Mouse (Mus musculus): ENCODE results near the gene Smim11. TPM values are rescaled to one million over a fixed set of nuclear protein-coding genes. Genes with fewer than 3 reads are reported as not detected.
A peak's percentile ranks its signal among the peaks of the same experiment; 100 is the strongest.

Gene Smim11
- polyA plus RNA-seq, 1 experiment from 2014 or later: 112 TPM

- no peak overlapping the region for H3K27ac ChIP-seq
- H3K4me1 ChIP-seq: peaks cover 10% of the 10 kb centered on the region
- ATAC-seq (ENCODE audit: low FRiP score): no peak
- 80% methylated on average over 2 of the region's 2 CpGs for WGBS
- no peaks in the 10 kb centered on the region for H3K9me3 ChIP-seq (replicated peaks)
- no peak overlapping the region for H3K4me3 ChIP-seq
- no peaks in the 10 kb centered on the region for H3K27me3 ChIP-seq
- H3K4me2 ChIP-seq (replicated peaks): no peak overlapping the region
- H3K36me3 ChIP-seq: no peaks in the 10 kb centered on the region
- H3K9ac ChIP-seq: no peak overlapping the region
Observed at GRCm38 (mm10) chr16:92295328-92295727, 5.8 kb upstream of the Smim11 start.

- Histone ChIP-seq H3K4me2 (replicated peaks) (peak overlapping the region; percentile 87), H3K36me3 (0 out of 2 replicates have a peak, but pooled peaks cover 3% of the 10 kb centered on the region), H3K9me3 (replicated peaks) (no peaks in the 10 kb centered on the region), H3K4me3 (peak overlapping the region; percentile 60), H3K4me1 (peaks cover 21% of the 10 kb centered on the region), H3K9ac (peak overlapping the region; percentile 75), H3K27me3 (no peaks in the 10 kb centered on the region), H3K27ac (peak overlapping the region; percentile 37)
- peak; percentile 75 for ATAC-seq (ENCODE audit: low FRiP score)
- WGBS: 2% methylated on average over 12 of the region's 12 CpGs
Observed at GRCm38 (mm10) chr16:92301412-92301806, 323 bp downstream of the Smim11 start.

GRCm38 (mm10) chr16:92301989-92302388, 903 bp downstream of the Smim11 start:
- peaks cover 21% of the 10 kb centered on the region for H3K4me1 ChIP-seq
- H3K27ac ChIP-seq: peak overlapping the region; percentile 37
- peak overlapping the region; percentile 87 for H3K4me2 ChIP-seq (replicated peaks)
- WGBS: 39% methylated on average over 5 of the region's 5 CpGs
- H3K4me3 ChIP-seq: peak overlapping the region; percentile 60
- H3K9me3 ChIP-seq (replicated peaks): no peaks in the 10 kb centered on the region
- H3K27me3 ChIP-seq: no peaks in the 10 kb centered on the region
- H3K36me3 ChIP-seq: peaks cover 6% of the 10 kb centered on the region
- ATAC-seq (ENCODE audit: low FRiP score): no peak
- peak overlapping the region; percentile 75 for H3K9ac ChIP-seq

- Histone ChIP-seq H3K4me2 (replicated peaks) (peak overlapping the region; percentile 87), H3K9ac (peak overlapping the region; percentile 23; the same call in 1 of the 2 replicates), H3K4me3 (0 out of 2 replicates have a peak overlapping the region, but pooled peaks have one; percentile 60), H3K27ac (no peak overlapping the region), H3K27me3 (no peaks in the 10 kb centered on the region), H3K9me3 (replicated peaks) (no peaks in the 10 kb centered on the region), H3K36me3 (peaks cover 10% of the 10 kb centered on the region), H3K4me1 (peaks cover 21% of the 10 kb centered on the region)
- no peak for ATAC-seq (ENCODE audit: low FRiP score)
- WGBS: 70% methylated on average over 5 of the region's 5 CpGs
Observed at GRCm38 (mm10) chr16:92302506-92302905, 1.4 kb downstream of the Smim11 start.

- H3K4me3 ChIP-seq: no peak overlapping the region
- no peak overlapping the region for H3K4me2 ChIP-seq (replicated peaks)
- no peaks in the 10 kb centered on the region for H3K27me3 ChIP-seq
- 95% methylated on average over 2 of the region's 2 CpGs for WGBS
- ATAC-seq (ENCODE audit: low FRiP score): no peak
- no peak overlapping the region for H3K27ac ChIP-seq
- peaks cover 22% of the 10 kb centered on the region for H3K4me1 ChIP-seq
- H3K36me3 ChIP-seq: peaks cover 15% of the 10 kb centered on the region
- H3K9me3 ChIP-seq (replicated peaks): no peaks in the 10 kb centered on the region
- H3K9ac ChIP-seq: no peak overlapping the region
Observed at GRCm38 (mm10) chr16:92305519-92305918, 4.4 kb downstream of the Smim11 start.

GRCm38 (mm10) chr16:92307947-92308346, 6.9 kb downstream of the Smim11 start:
- Histone ChIP-seq H3K36me3 (peaks cover 37% of the 10 kb centered on the region), H3K27me3 (no peaks in the 10 kb centered on the region)
- 81% methylated on average over 3 of the region's 3 CpGs for WGBS

GRCm38 (mm10) chr16:92309126-92309525, 8.0 kb downstream of the Smim11 start:
- Histone ChIP-seq H3K36me3 (peaks cover 43% of the 10 kb centered on the region), H3K27me3 (no peaks in the 10 kb centered on the region), H3K27ac (no peak overlapping the region), H3K9me3 (replicated peaks) (no peaks in the 10 kb centered on the region), H3K9ac (no peak overlapping the region), H3K4me1 (peaks cover 6% of the 10 kb centered on the region; the same call in 1 of the 2 replicates), H3K4me3 (no peak overlapping the region), H3K4me2 (replicated peaks) (no peak overlapping the region)
- no peak for ATAC-seq (ENCODE audit: low FRiP score)
- WGBS: 44% methylated on average over 4 of the region's 4 CpGs

More at GRCm38 (mm10) chr16:92307947-92308346, 6.9 kb downstream of the Smim11 start:
- no peak overlapping the region for H3K27ac ChIP-seq
- no peak overlapping the region for H3K4me2 ChIP-seq (replicated peaks)
- no peak overlapping the region for H3K9ac ChIP-seq
- H3K9me3 ChIP-seq (replicated peaks): no peaks in the 10 kb centered on the region
- peaks cover 7% of the 10 kb centered on the region for H3K4me1 ChIP-seq
- ATAC-seq (ENCODE audit: low FRiP score): no peak
- H3K4me3 ChIP-seq: no peak overlapping the region

GRCm38 (mm10) chr16:92313953-92314741, 13.1 kb downstream of the Smim11 start:
- H3K9me3 ChIP-seq (replicated peaks): no peaks in the 10 kb centered on the region
- H3K27me3 ChIP-seq: no peaks in the 10 kb centered on the region
- H3K27ac ChIP-seq: no peak overlapping the region
- H3K4me3 ChIP-seq: no peak overlapping the region
- no peak overlapping the region for H3K4me2 ChIP-seq (replicated peaks)
- 55% methylated on average over 13 of the region's 13 CpGs for WGBS
- H3K4me1 ChIP-seq: peaks cover 5% of the 10 kb centered on the region; the same call in 1 of the 2 replicates
- peak; percentile 80 for ATAC-seq (ENCODE audit: low FRiP score)
- H3K9ac ChIP-seq: no peak overlapping the region
- peaks cover 32% of the 10 kb centered on the region for H3K36me3 ChIP-seq

GRCm38 (mm10) chr16:92316049-92316738, 15.1 kb downstream of the Smim11 start:
- 68% methylated on average over 7 of the region's 7 CpGs for WGBS
- H3K27ac ChIP-seq: no peak overlapping the region
- H3K9me3 ChIP-seq (replicated peaks): no peaks in the 10 kb centered on the region
- peaks cover 25% of the 10 kb centered on the region for H3K36me3 ChIP-seq
- H3K4me1 ChIP-seq: no peaks in the 10 kb centered on the region
- no peak overlapping the region for H3K4me3 ChIP-seq
- H3K27me3 ChIP-seq: no peaks in the 10 kb centered on the region
- no peak for ATAC-seq (ENCODE audit: low FRiP score)
- no peak overlapping the region for H3K4me2 ChIP-seq (replicated peaks)
- H3K9ac ChIP-seq: no peak overlapping the region

- H3K27me3 ChIP-seq: no peaks in the 10 kb centered on the region
- no peak for ATAC-seq (ENCODE audit: low FRiP score)
- H3K9me3 ChIP-seq (replicated peaks): no peaks in the 10 kb centered on the region
- WGBS: 70% methylated on average over 20 of the region's 20 CpGs
- peaks cover 4% of the 10 kb centered on the region for H3K4me1 ChIP-seq
- 0 out of 2 replicates have a peak, but pooled peaks cover 3% of the 10 kb centered on the region for H3K36me3 ChIP-seq
- H3K9ac ChIP-seq: no peak overlapping the region
- H3K4me3 ChIP-seq: no peak overlapping the region
- H3K27ac ChIP-seq: no peak overlapping the region
- H3K4me2 ChIP-seq (replicated peaks): no peak overlapping the region
Observed at GRCm38 (mm10) chr16:92319353-92320109, 18.4 kb downstream of the Smim11 start.

GRCm38 (mm10) chr16:92320361-92320760, 19.3 kb downstream of the Smim11 start:
- Histone ChIP-seq H3K4me2 (replicated peaks) (no peak overlapping the region), H3K9ac (no peak overlapping the region), H3K27me3 (no peaks in the 10 kb centered on the region), H3K9me3 (replicated peaks) (no peaks in the 10 kb centered on the region), H3K36me3 (0 out of 2 replicates have a peak, but pooled peaks cover 3% of the 10 kb centered on the region), H3K4me1 (peaks cover 11% of the 10 kb centered on the region), H3K27ac (no peak overlapping the region), H3K4me3 (no peak overlapping the region)
- 83% methylated on average over 3 of the region's 3 CpGs for WGBS
- no peak for ATAC-seq (ENCODE audit: low FRiP score)

GRCm38 (mm10) chr16:92321341-92321740, 20.3 kb downstream of the Smim11 start, which contains the start of gene Fam243:
Gene Fam243 (minus strand): TSS chr16:92321441.
- Histone ChIP-seq H3K27me3 (no peaks in the 10 kb centered on the region), H3K9me3 (replicated peaks) (no peaks in the 10 kb centered on the region), H3K36me3 (0 out of 2 replicates have a peak, but pooled peaks cover 3% of the 10 kb centered on the region), H3K4me2 (replicated peaks) (no peak within 1 kb of the TSS), H3K4me1 (peaks cover 13% of the 10 kb centered on the region), H3K9ac (no peak within 1 kb of the TSS), H3K4me3 (no peak within 1 kb of the TSS), H3K27ac (no peak within 1 kb of the TSS)
- 88% methylated on average over 8 of the region's 8 CpGs for WGBS
- ATAC-seq (ENCODE audit: low FRiP score): no peak
